Mouse (Mus musculus) myocyte (in vitro differentiated cells): ENCODE results near the gene Sez6l.

Source experiments
- CEBPB ChIP-seq: IDR thresholded peaks from 2 replicates; pipeline ENCODE4 v1.6.1; 2011; ENCODE audit warnings: mild to moderate bottlenecking, moderate library complexity; ENCODE audit not compliant: poor library complexity, insufficient read depth, severe bottlenecking
- MAX ChIP-seq: IDR thresholded peaks from one replicate; pipeline ENCODE4 v1.6.1; 2011; ENCODE audit warnings: low read depth, mild to moderate bottlenecking, control low read depth
- MYOD1 ChIP-seq, 3 experiments: IDR thresholded peaks; one replicate each; pipeline ENCODE4 v1.6.1; 2011; ENCODE audit warnings: control low read depth in 2 of 3, low read depth in 2 of 3, mild to moderate bottlenecking in 2 of 3, moderate library complexity in 1 of 3; ENCODE audit not compliant: insufficient read length in 2 of 3, control insufficient read depth in 1 of 3
- POLR2A ChIP-seq: IDR thresholded peaks from one replicate; pipeline ENCODE4 v1.6.1; 2011; ENCODE audit warnings: low read depth, mild to moderate bottlenecking, control low read depth, moderate library complexity; ENCODE audit not compliant: insufficient read length
- POLR2AphosphoS2 ChIP-seq: IDR thresholded peaks from one replicate; pipeline ENCODE4 v1.6.1; 2011; ENCODE audit warnings: low read depth, control low read depth; ENCODE audit not compliant: insufficient read length
- REST ChIP-seq: IDR thresholded peaks from one replicate; pipeline ENCODE4 v1.6.1; 2011; ENCODE audit warnings: mild to moderate bottlenecking, control low read depth, moderate library complexity; ENCODE audit not compliant: insufficient read depth, insufficient read length
- TCF12 ChIP-seq: IDR thresholded peaks from one replicate; pipeline ENCODE4 v1.6.1; 2011; ENCODE audit warnings: mild to moderate bottlenecking, control low read depth; ENCODE audit not compliant: poor library complexity, insufficient read depth, severe bottlenecking
- USF1 ChIP-seq: IDR thresholded peaks from one replicate; pipeline ENCODE4 v1.6.1; 2011; ENCODE audit warnings: low read depth, mild to moderate bottlenecking, control low read depth, moderate library complexity

DNA sequence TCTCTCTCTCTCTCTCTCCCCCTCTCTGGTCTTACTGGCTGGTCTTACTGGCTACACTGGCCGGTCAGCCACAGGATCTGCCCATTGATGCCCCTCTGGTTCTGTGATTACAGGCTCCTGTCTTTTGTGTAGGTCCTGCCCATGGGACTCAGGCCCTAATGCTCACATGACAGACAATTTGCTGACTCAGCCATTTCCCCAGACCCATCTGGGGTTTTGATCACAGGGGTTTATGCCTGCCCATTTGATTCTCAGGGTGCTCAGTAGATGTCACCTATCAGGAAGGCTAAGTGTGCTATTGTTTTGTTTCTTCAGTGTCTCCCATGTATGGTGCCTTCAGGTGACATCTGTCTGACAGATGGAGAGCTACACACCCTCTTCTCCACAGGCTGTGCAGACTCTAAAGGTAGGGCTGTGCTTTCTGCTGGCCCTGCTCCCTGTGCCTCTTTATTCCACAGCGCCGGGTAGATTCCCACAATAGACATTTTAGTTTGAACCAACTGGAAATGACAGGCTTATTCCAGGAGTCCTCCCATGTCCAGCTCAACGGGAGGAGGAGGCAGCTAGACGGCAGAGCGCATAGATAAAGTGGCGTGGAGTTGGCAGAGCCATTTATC is 80.1 kb downstream of the Sez6l start:
- TF ChIP-seq POLR2A (no peak), USF1 (no peak), POLR2AphosphoS2 (no peak), CEBPB (no peak), MAX (no peak), TCF12 (no peak), MYOD1 (IDR thresholded peaks at IDR 0.05; ENCODE audit: control insufficient read depth in 1 of 3, insufficient read length in 2 of 3, low read depth in 2 of 3) (no peak), REST (no peak)
